Mouse (Mus musculus) myocyte (in vitro differentiated cells): ENCODE results near the gene Plcxd1. TPM values are rescaled to one million over a fixed set of nuclear protein-coding genes. Genes with fewer than 3 reads are reported as not detected.

ENCODE experiments used
- H3K27me3 ChIP-seq: one replicate; pipeline ENCODE4 v1.6.1; 2011; ENCODE audit not compliant: control insufficient read depth, insufficient read depth, insufficient read length
- H3K36me3 ChIP-seq: one replicate; pipeline ENCODE4 v1.6.1; 2011; ENCODE audit not compliant: control insufficient read depth, insufficient read depth
- H3K4me2 ChIP-seq: one replicate; pipeline ENCODE4 v1.6.1; 2011; ENCODE audit warnings: low read depth, control low read depth
- H3K4me3 ChIP-seq: one replicate; pipeline ENCODE4 v1.5.1; 2011; ENCODE audit warnings: mild to moderate bottlenecking, control low read depth, moderate library complexity
- H3K79me2 ChIP-seq: one replicate; pipeline ENCODE4 v1.6.1; 2011; ENCODE audit not compliant: control insufficient read depth, insufficient read depth
- H3ac ChIP-seq: one replicate; pipeline ENCODE4 v1.6.1; 2011; ENCODE audit not compliant: control insufficient read depth, insufficient read length
- CEBPB ChIP-seq: IDR thresholded peaks from 2 replicates; pipeline ENCODE4 v1.6.1; 2011; ENCODE audit warnings: mild to moderate bottlenecking, moderate library complexity; ENCODE audit not compliant: poor library complexity, insufficient read depth, severe bottlenecking
- MAX ChIP-seq: IDR thresholded peaks from one replicate; pipeline ENCODE4 v1.6.1; 2011; ENCODE audit warnings: low read depth, mild to moderate bottlenecking, control low read depth
- MYOD1 ChIP-seq, 3 experiments: IDR thresholded peaks; one replicate each; pipeline ENCODE4 v1.6.1; 2011; ENCODE audit warnings: control low read depth in 2 of 3, low read depth in 2 of 3, mild to moderate bottlenecking in 2 of 3, moderate library complexity in 1 of 3; ENCODE audit not compliant: insufficient read length in 2 of 3, control insufficient read depth in 1 of 3
- MYOG ChIP-seq, 3 experiments: IDR thresholded peaks; one replicate each; pipeline ENCODE4 v1.6.1; 2011; ENCODE audit warnings: control low read depth in 2 of 3, low read depth in 2 of 3, mild to moderate bottlenecking in 2 of 3; ENCODE audit not compliant: insufficient read length in 2 of 3, control insufficient read depth in 1 of 3, insufficient read depth in 1 of 3
- POLR2A ChIP-seq: IDR thresholded peaks from one replicate; pipeline ENCODE4 v1.6.1; 2011; ENCODE audit warnings: low read depth, mild to moderate bottlenecking, control low read depth, moderate library complexity; ENCODE audit not compliant: insufficient read length
- POLR2AphosphoS2 ChIP-seq: IDR thresholded peaks from one replicate; pipeline ENCODE4 v1.6.1; 2011; ENCODE audit warnings: low read depth, control low read depth; ENCODE audit not compliant: insufficient read length
- REST ChIP-seq: IDR thresholded peaks from one replicate; pipeline ENCODE4 v1.6.1; 2011; ENCODE audit warnings: mild to moderate bottlenecking, control low read depth, moderate library complexity; ENCODE audit not compliant: insufficient read depth, insufficient read length
- SRF ChIP-seq: IDR thresholded peaks from one replicate; pipeline ENCODE4 v1.6.1; 2011; ENCODE audit warnings: low read depth; ENCODE audit not compliant: control insufficient read depth, insufficient read length
- TCF12 ChIP-seq: IDR thresholded peaks from one replicate; pipeline ENCODE4 v1.6.1; 2011; ENCODE audit warnings: mild to moderate bottlenecking, control low read depth; ENCODE audit not compliant: poor library complexity, insufficient read depth, severe bottlenecking
- TCF3 ChIP-seq: IDR thresholded peaks from one replicate; pipeline ENCODE4 v1.6.1; 2011; ENCODE audit warnings: low read depth, control low read depth; ENCODE audit not compliant: insufficient read length
- USF1 ChIP-seq: IDR thresholded peaks from one replicate; pipeline ENCODE4 v1.6.1; 2011; ENCODE audit warnings: low read depth, mild to moderate bottlenecking, control low read depth, moderate library complexity
- polyA plus RNA-seq: library from polyadenylated mRNA; unstranded; fragments of >200 nt; fragmentation: generic; extraction: Trizol; gene quantifications from one replicate; pipeline ENCODE4 v1.2.1, GENCODE M21; 2012; ENCODE audit warnings: missing spikeins

Plcxd1 gene
- polyA plus RNA-seq, 1 experiment = 0.68 TPM

DNA sequence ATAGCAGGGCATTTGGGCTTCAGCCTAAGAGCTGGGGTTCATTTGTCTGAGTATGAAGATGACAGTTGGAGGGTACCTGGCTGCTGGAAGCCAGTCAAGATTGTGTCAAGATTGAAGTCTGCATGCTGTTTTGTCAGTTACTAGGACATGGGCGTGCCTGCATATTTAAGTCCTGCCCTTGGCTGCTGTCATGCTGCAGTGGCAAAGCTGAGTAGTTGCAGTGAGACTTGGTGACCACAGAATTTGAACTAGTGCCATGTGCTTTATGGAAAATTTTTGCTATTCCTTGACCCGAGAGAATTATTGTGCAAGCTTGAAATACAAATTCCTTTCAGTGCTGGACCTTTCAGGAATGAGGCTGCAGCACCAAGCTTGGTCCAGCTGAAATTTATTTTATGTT is 42.5 kb downstream of the Plcxd1 start:
- no peak for TF ChIP-seq POLR2AphosphoS2
- Histone ChIP-seq H3K79me2 (no peaks in the 10 kb centered on the region), H3K27me3 (no peaks in the 10 kb centered on the region), H3K4me2 (no peak overlapping the region), H3K36me3 (peaks cover 23% of the 10 kb centered on the region), H3K4me3 (no peak overlapping the region), H3ac (no peak overlapping the region)

DNA sequence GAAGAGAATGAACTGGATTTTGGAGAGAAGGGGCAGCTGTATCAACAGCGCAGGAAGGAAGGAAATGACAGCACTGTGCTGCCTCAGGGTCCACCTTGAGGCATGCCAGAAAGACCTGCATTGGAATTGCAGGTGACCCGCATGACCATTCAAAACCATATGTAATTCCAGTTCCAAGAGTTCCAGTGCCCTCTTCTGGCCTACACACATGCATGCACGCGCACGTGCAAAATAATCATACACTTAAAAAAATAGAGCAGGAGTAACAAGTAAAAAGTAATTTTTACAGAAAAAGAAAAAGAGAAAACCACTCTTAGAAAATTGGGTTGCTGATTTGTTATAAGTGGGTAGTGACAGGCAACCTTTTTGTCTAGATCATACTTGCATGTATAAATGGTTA is 43.2 kb downstream of the Plcxd1 start:
- H3ac ChIP-seq = no peak overlapping the region
- H3K4me2 ChIP-seq = no peak overlapping the region
- H3K36me3 ChIP-seq = peaks cover 23% of the 10 kb centered on the region
- no peaks in the 10 kb centered on the region for H3K79me2 ChIP-seq
- no peaks in the 10 kb centered on the region for H3K27me3 ChIP-seq
- H3K4me3 ChIP-seq = no peak overlapping the region
- TF ChIP-seq CEBPB (no peak), MYOG (IDR thresholded peaks at IDR 0.05; ENCODE audit: control insufficient read depth in 1 of 3, insufficient read depth in 1 of 3, insufficient read length in 2 of 3, low read depth in 2 of 3) (no peak), MYOD1 (IDR thresholded peaks at IDR 0.05; ENCODE audit: control insufficient read depth in 1 of 3, insufficient read length in 2 of 3, low read depth in 2 of 3) (no peak), USF1 (no peak), POLR2A (no peak), POLR2AphosphoS2 (no peak), TCF12 (no peak), REST (no peak), TCF3 (no peak), SRF (no peak), MAX (no peak)

Other genes starting within 250 kb of the Plcxd1 start
- gene Gm15446, start 176.6 kb upstream of the Plcxd1 start, polyA plus RNA-seq = 0.96 TPM
- 6.3 TPM for gene Zfp932, start 103.4 kb upstream of the Plcxd1 start, polyA plus RNA-seq
- 0.13 TPM for gene Gm17655, start 27.5 kb upstream of the Plcxd1 start, polyA plus RNA-seq
- gene Gm35315, start 5.5 kb upstream of the Plcxd1 start, polyA plus RNA-seq = 0.11 TPM
- gene Gtpbp6, start 8.2 kb downstream of the Plcxd1 start, polyA plus RNA-seq = 60.5 TPM
- 2.1 TPM for gene Zfp605, start 10.1 kb downstream of the Plcxd1 start, polyA plus RNA-seq
- gene Chfr, start 35.9 kb downstream of the Plcxd1 start, polyA plus RNA-seq = 20.4 TPM
- 15.3 TPM for gene Golga3, start 76.7 kb downstream of the Plcxd1 start, polyA plus RNA-seq
- 12.0 TPM for gene Ankle2, start 131.0 kb downstream of the Plcxd1 start, polyA plus RNA-seq
- gene Pgam5, start 169.9 kb downstream of the Plcxd1 start, polyA plus RNA-seq = 35.4 TPM
- 4.0 TPM for gene Pxmp2, start 186.2 kb downstream of the Plcxd1 start, polyA plus RNA-seq
- 5.4 TPM for gene Pole, start 186.3 kb downstream of the Plcxd1 start, polyA plus RNA-seq
- 0.04 TPM for gene P2rx2, start 243.2 kb downstream of the Plcxd1 start, polyA plus RNA-seq
- gene Lrcol1, start 244.8 kb downstream of the Plcxd1 start, polyA plus RNA-seq = not detected